Mouse (Mus musculus): Measurements from ENCODE around the gene Hist1h2bk. TPM values are rescaled to one million over a fixed set of nuclear protein-coding genes. Genes with fewer than 3 reads are reported as not detected.
"Not testable (repeated sequence)": the region's sequence is repeated elsewhere in the genome, so short reads cannot be mapped to it uniquely, and the experiment has no call there.

The Hist1h2bk gene
- polyA plus RNA-seq, 1 experiment = 137 TPM

DNA sequence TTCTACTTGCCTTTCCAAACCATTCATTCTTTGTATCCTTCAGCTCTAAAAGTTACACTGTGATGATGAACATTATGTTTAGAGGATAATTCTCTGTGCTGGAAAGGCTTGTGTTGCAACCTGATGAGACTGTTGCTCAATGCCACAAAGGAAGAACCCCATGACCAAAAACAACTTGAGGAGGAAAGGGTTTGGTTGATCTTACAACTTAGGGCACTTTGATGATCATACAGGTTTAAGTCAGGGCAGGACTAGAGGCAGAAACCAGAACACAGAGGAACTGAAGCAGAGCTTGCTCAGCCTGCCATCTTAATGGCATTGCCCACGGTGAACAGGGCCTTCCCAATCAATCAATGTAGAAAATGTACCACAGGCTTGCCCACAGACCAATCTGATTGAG is 25.8 kb downstream of the Hist1h2bk start:
- Histone ChIP-seq H3K27ac (ENCODE audit: control insufficient read depth, insufficient read depth, low read depth, low read length, poor library complexity) (no peak overlapping the region), H3K4me3 (replicated peaks; ENCODE audit: control insufficient read depth, low read depth, low read length) (no peak overlapping the region), H3K4me1 (ENCODE audit: control insufficient read depth, insufficient read depth, low read length) (no peaks in the 10 kb centered on the region)
- no peak for TF ChIP-seq POLR2A (IDR thresholded peaks at IDR 0.05; ENCODE audit: borderline replicate concordance, control insufficient read depth, low read depth, low read length)
- TF ChIP-seq CTCF (IDR thresholded peaks at IDR 0.05; ENCODE audit: control insufficient read depth, insufficient read depth, low read length) = no peak
- WGBS = 39% methylated on average over 1 of the region's 1 CpGs

DNA sequence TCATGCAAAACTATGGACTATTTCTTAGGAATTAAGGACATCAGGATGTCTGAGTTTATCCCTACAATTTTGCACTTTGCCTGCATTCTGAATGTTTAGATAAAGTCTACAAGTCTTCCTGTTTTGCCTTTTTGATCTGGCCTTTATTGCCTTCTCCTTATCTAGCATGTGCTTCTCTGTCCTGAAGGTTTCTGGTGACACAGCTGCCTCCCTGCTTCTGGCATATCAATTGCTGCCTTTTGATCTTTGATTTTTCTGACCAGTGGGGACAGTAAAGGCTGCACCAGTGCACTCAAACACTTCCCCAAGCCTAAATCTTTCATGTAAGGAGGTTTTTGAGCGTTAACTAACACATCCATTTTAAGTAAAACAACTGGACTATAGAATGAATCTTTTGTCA is 27.8 kb downstream of the Hist1h2bk start:
- 50% methylated on average over 1 of the region's 1 CpGs for WGBS
- no peak overlapping the region for H3K4me3 ChIP-seq (replicated peaks; ENCODE audit: control insufficient read depth, low read depth, low read length)
- TF ChIP-seq CTCF (IDR thresholded peaks at IDR 0.05; ENCODE audit: control insufficient read depth, insufficient read depth, low read length) (no peak), POLR2A (IDR thresholded peaks at IDR 0.05; ENCODE audit: borderline replicate concordance, control insufficient read depth, low read depth, low read length) (no peak)

DNA sequence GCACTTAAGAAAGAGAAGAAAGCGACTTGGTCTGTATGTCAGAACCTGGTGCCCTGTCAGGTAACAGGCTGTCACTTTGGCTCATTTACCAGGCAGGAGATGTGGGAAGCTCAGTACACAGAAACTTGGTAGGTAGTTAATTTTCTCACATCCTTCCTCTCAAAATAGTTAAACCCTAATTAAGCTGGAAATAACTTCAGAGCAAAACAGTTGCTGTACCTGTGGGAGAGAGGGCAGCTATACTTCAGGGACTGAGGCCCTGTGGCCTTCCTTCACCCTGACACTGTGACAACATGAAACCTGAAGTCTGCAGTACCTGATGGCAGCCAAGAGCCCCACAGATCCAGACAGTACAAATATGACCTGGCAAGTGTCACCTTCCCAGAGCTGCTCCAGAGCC is 48.5 kb downstream of the Hist1h2bk start, which contains the start of gene Vmn1r188:
Vmn1r188 (plus strand) TSS at position 301 of the 400 bp plus-strand sequence.
- not testable (repeated sequence) for H3K27ac ChIP-seq (ENCODE audit: control insufficient read depth, insufficient read depth, low read depth, low read length, poor library complexity); H3K4me3 ChIP-seq (replicated peaks; ENCODE audit: control insufficient read depth, low read depth, low read length); H3K4me1 ChIP-seq (ENCODE audit: control insufficient read depth, insufficient read depth, low read length)
- WGBS = 84% methylated on average over 1 of the region's 1 CpGs

More for the DNA sequence above, 27.8 kb downstream of the Hist1h2bk start:
- Histone ChIP-seq H3K4me1 (ENCODE audit: control insufficient read depth, insufficient read depth, low read length) (no peaks in the 10 kb centered on the region), H3K27ac (ENCODE audit: control insufficient read depth, insufficient read depth, low read depth, low read length, poor library complexity) (no peak overlapping the region)

Other genes starting within 250 kb of the Hist1h2bk start
- 14.9 and 15.3 TPM in 2 replicates for gene Hist1h2an, start 248.7 kb upstream of the Hist1h2bk start, polyA plus RNA-seq (2011; ENCODE audit: insufficient read depth, insufficient read length, low replicate concordance, missing spikeins)
- gene Hist1h2bp, start 248.4 kb upstream of the Hist1h2bk start, polyA plus RNA-seq (2011; ENCODE audit: insufficient read depth, insufficient read length, low replicate concordance, missing spikeins) = 31.5 and 33.4 TPM in 2 replicates
- 27.5 and 42.9 TPM in 2 replicates for gene Hist1h2bq, start 225.7 kb upstream of the Hist1h2bk start, polyA plus RNA-seq (2011; ENCODE audit: insufficient read depth, insufficient read length, low replicate concordance, missing spikeins)
- 5.1 TPM in 1 of 2 replicates, not detected in the other for gene Hist1h2ao, start 225.4 kb upstream of the Hist1h2bk start, polyA plus RNA-seq (2011; ENCODE audit: insufficient read depth, insufficient read length, low replicate concordance, missing spikeins)
- 157 and 288 TPM in 2 replicates for gene Hist1h4m, start 224.1 kb upstream of the Hist1h2bk start, polyA plus RNA-seq (2011; ENCODE audit: insufficient read depth, insufficient read length, low replicate concordance, missing spikeins)
- gene Hist1h4n, start 203.7 kb upstream of the Hist1h2bk start, polyA plus RNA-seq (2011; ENCODE audit: insufficient read depth, insufficient read length, low replicate concordance, missing spikeins) = 79.8 and 313 TPM in 2 replicates
- 94.2 and 102 TPM in 2 replicates for gene Hist1h2ap, start 202.4 kb upstream of the Hist1h2bk start, polyA plus RNA-seq (2011; ENCODE audit: insufficient read depth, insufficient read length, low replicate concordance, missing spikeins)
- 36.9 and 43.8 TPM in 2 replicates for gene Hist1h2br, start 202.1 kb upstream of the Hist1h2bk start, polyA plus RNA-seq (2011; ENCODE audit: insufficient read depth, insufficient read length, low replicate concordance, missing spikeins)
- 1.4 and 2.5 TPM in 2 replicates for gene Zfp184, start 90.8 kb upstream of the Hist1h2bk start, polyA plus RNA-seq (2011; ENCODE audit: insufficient read depth, insufficient read length, low replicate concordance, missing spikeins)
- gene Pom121l2, start 54.7 kb upstream of the Hist1h2bk start, polyA plus RNA-seq (2011; ENCODE audit: insufficient read depth, insufficient read length, low replicate concordance, missing spikeins) = not detected in 2 replicates
- gene Prss16, start 26.1 kb upstream of the Hist1h2bk start, polyA plus RNA-seq (2011; ENCODE audit: insufficient read depth, insufficient read length, low replicate concordance, missing spikeins) = 3.9 and 10.0 TPM in 2 replicates
- gene Hist1h2ah, start 302 bp upstream of the Hist1h2bk start, polyA plus RNA-seq (2011; ENCODE audit: insufficient read depth, insufficient read length, low replicate concordance, missing spikeins) = 31.8 and 40.4 TPM in 2 replicates
- gene Hist1h4i, start 5.5 kb downstream of the Hist1h2bk start, polyA plus RNA-seq (2011; ENCODE audit: insufficient read depth, insufficient read length, low replicate concordance, missing spikeins) = 144 and 216 TPM in 2 replicates
- 11.7 and 42.0 TPM in 2 replicates for gene Hist1h2ag, start 7.1 kb downstream of the Hist1h2bk start, polyA plus RNA-seq (2011; ENCODE audit: insufficient read depth, insufficient read length, low replicate concordance, missing spikeins)
- gene Hist1h2bj, start 7.3 kb downstream of the Hist1h2bk start, polyA plus RNA-seq (2011; ENCODE audit: insufficient read depth, insufficient read length, low replicate concordance, missing spikeins) = 40.5 and 87.9 TPM in 2 replicates
- gene Vmn1r188, start 48.6 kb downstream of the Hist1h2bk start, polyA plus RNA-seq (2011; ENCODE audit: insufficient read depth, insufficient read length, low replicate concordance, missing spikeins) = not detected in 2 replicates
- not detected in 2 replicates for gene Vmn1r189, start 70.0 kb downstream of the Hist1h2bk start, polyA plus RNA-seq (2011; ENCODE audit: insufficient read depth, insufficient read length, low replicate concordance, missing spikeins)
- not detected in 2 replicates for gene Vmn1r191, start 148.1 kb downstream of the Hist1h2bk start, polyA plus RNA-seq (2011; ENCODE audit: insufficient read depth, insufficient read length, low replicate concordance, missing spikeins)
- not detected in 2 replicates for gene Vmn1r192, start 155.3 kb downstream of the Hist1h2bk start, polyA plus RNA-seq (2011; ENCODE audit: insufficient read depth, insufficient read length, low replicate concordance, missing spikeins)
- 0.42 and 0.72 TPM in 2 replicates for gene Vmn1r193, start 187.3 kb downstream of the Hist1h2bk start, polyA plus RNA-seq (2011; ENCODE audit: insufficient read depth, insufficient read length, low replicate concordance, missing spikeins)
- not detected in 2 replicates for gene Vmn1r194, start 208.3 kb downstream of the Hist1h2bk start, polyA plus RNA-seq (2011; ENCODE audit: insufficient read depth, insufficient read length, low replicate concordance, missing spikeins)
- gene Vmn1r195, start 234.7 kb downstream of the Hist1h2bk start, polyA plus RNA-seq (2011; ENCODE audit: insufficient read depth, insufficient read length, low replicate concordance, missing spikeins) = not detected in 2 replicates

Measured in bone marrow, adult 2 months (tissue).